Mouse (Mus musculus): ENCODE results near the gene Mtap. TPM values are rescaled to one million over a fixed set of nuclear protein-coding genes. Genes with fewer than 3 reads are reported as not detected.
A peak's percentile ranks its signal among the peaks of the same experiment; 100 is the strongest.

Mtap gene
- polyA plus RNA-seq, 1 experiment: 87.0 TPM

- TF ChIP-seq MYOD1 (IDR thresholded peaks at IDR 0.05; ENCODE audit: control insufficient read depth, insufficient read length, low read depth) (no peak), CEBPB (IDR thresholded peaks at IDR 0.05; ENCODE audit: low read depth) (no peak)
- no peak overlapping the region for H3ac ChIP-seq (ENCODE audit: control insufficient read depth, insufficient read length, low read depth)
Measured at GRCm38 (mm10) chr4:89182486-89182885, 45.6 kb downstream of the Mtap start.

GRCm38 (mm10) chr4:89195481-89195880, 58.6 kb downstream of the Mtap start:
- Histone ChIP-seq H3ac (ENCODE audit: control insufficient read depth, insufficient read length, low read depth) (no peak overlapping the region), H3K79me3 (ENCODE audit: low read depth) (no peaks in the 10 kb centered on the region), H3K36me3 (ENCODE audit: control insufficient read depth, insufficient read depth) (no peaks in the 10 kb centered on the region), H3K27me3 (ENCODE audit: control insufficient read depth, insufficient read depth, insufficient read length) (no peaks in the 10 kb centered on the region), H3K79me2 (ENCODE audit: control insufficient read depth, insufficient read depth) (no peaks in the 10 kb centered on the region), H3K4me3 (ENCODE audit: insufficient read depth, poor library complexity, severe bottlenecking) (no peak overlapping the region)
- TF ChIP-seq USF1 (IDR thresholded peaks at IDR 0.05; ENCODE audit: low read depth): no peak
- TF ChIP-seq CEBPB (IDR thresholded peaks at IDR 0.05; ENCODE audit: low read depth): peak; percentile 26

More at GRCm38 (mm10) chr4:89182486-89182885, 45.6 kb downstream of the Mtap start:
- H3K36me3 ChIP-seq (ENCODE audit: control insufficient read depth, insufficient read depth): peaks cover 47% of the 10 kb centered on the region
- peaks cover 5% of the 10 kb centered on the region for H3K79me2 ChIP-seq (ENCODE audit: control insufficient read depth, insufficient read depth)
- H3K4me3 ChIP-seq (ENCODE audit: insufficient read depth, poor library complexity, severe bottlenecking): no peak overlapping the region
- no peaks in the 10 kb centered on the region for H3K27me3 ChIP-seq (ENCODE audit: control insufficient read depth, insufficient read depth, insufficient read length)
- peaks cover 3% of the 10 kb centered on the region for H3K79me3 ChIP-seq (ENCODE audit: low read depth)

- TF ChIP-seq USF1 (IDR thresholded peaks at IDR 0.05; ENCODE audit: low read depth): no peak
- no peak for TF ChIP-seq MYOD1 (IDR thresholded peaks at IDR 0.05; ENCODE audit: control insufficient read depth, insufficient read length, low read depth)
- no peak for TF ChIP-seq CEBPB (IDR thresholded peaks at IDR 0.05; ENCODE audit: low read depth)
- no peak for TF ChIP-seq MAX (IDR thresholded peaks at IDR 0.05)
- no peak for TF ChIP-seq MYOG (IDR thresholded peaks at IDR 0.05; ENCODE audit: control insufficient read depth, extremely low read depth, insufficient read length)
- TF ChIP-seq CTCF (IDR thresholded peaks at IDR 0.05; ENCODE audit: control insufficient read depth, insufficient read depth, insufficient read length): no peak
- TF ChIP-seq FOSL1 (IDR thresholded peaks at IDR 0.05; ENCODE audit: insufficient read depth, low read length, poor library complexity, severe bottlenecking): no peak
- Histone ChIP-seq H3K27me3 (ENCODE audit: control insufficient read depth, insufficient read depth, insufficient read length) (no peaks in the 10 kb centered on the region), H3K79me3 (ENCODE audit: low read depth) (no peaks in the 10 kb centered on the region), H3ac (ENCODE audit: control insufficient read depth, insufficient read length, low read depth) (no peak overlapping the region), H3K79me2 (ENCODE audit: control insufficient read depth, insufficient read depth) (no peaks in the 10 kb centered on the region), H3K4me3 (ENCODE audit: insufficient read depth, poor library complexity, severe bottlenecking) (no peak overlapping the region), H3K36me3 (ENCODE audit: control insufficient read depth, insufficient read depth) (no peaks in the 10 kb centered on the region)
Measured at GRCm38 (mm10) chr4:89197128-89197527, 60.2 kb downstream of the Mtap start.

- Histone ChIP-seq H3K4me3 (ENCODE audit: insufficient read depth, poor library complexity, severe bottlenecking) (no peak overlapping the region), H3ac (ENCODE audit: control insufficient read depth, insufficient read length, low read depth) (no peak overlapping the region), H3K27me3 (ENCODE audit: control insufficient read depth, insufficient read depth, insufficient read length) (no peaks in the 10 kb centered on the region), H3K79me3 (ENCODE audit: low read depth) (no peaks in the 10 kb centered on the region), H3K36me3 (ENCODE audit: control insufficient read depth, insufficient read depth) (no peaks in the 10 kb centered on the region), H3K79me2 (ENCODE audit: control insufficient read depth, insufficient read depth) (no peaks in the 10 kb centered on the region)
- TF ChIP-seq FOSL1 (IDR thresholded peaks at IDR 0.05; ENCODE audit: insufficient read depth, low read length, poor library complexity, severe bottlenecking) (no peak), MYOD1 (IDR thresholded peaks at IDR 0.05; ENCODE audit: control insufficient read depth, insufficient read length, low read depth) (no peak), USF1 (IDR thresholded peaks at IDR 0.05; ENCODE audit: low read depth) (no peak), MYOG (IDR thresholded peaks at IDR 0.05; ENCODE audit: control insufficient read depth, extremely low read depth, insufficient read length) (no peak), MAX (IDR thresholded peaks at IDR 0.05) (no peak), CTCF (IDR thresholded peaks at IDR 0.05; ENCODE audit: control insufficient read depth, insufficient read depth, insufficient read length) (no peak), CEBPB (IDR thresholded peaks at IDR 0.05; ENCODE audit: low read depth) (no peak)
Measured at GRCm38 (mm10) chr4:89200806-89201205, 63.9 kb downstream of the Mtap start.

- Histone ChIP-seq H3K36me3 (ENCODE audit: control insufficient read depth, insufficient read depth) (no peaks in the 10 kb centered on the region), H3K79me3 (ENCODE audit: low read depth) (no peaks in the 10 kb centered on the region), H3K79me2 (ENCODE audit: control insufficient read depth, insufficient read depth) (no peaks in the 10 kb centered on the region), H3ac (ENCODE audit: control insufficient read depth, insufficient read length, low read depth) (no peak overlapping the region), H3K4me3 (ENCODE audit: insufficient read depth, poor library complexity, severe bottlenecking) (no peak overlapping the region), H3K27me3 (ENCODE audit: control insufficient read depth, insufficient read depth, insufficient read length) (no peaks in the 10 kb centered on the region)
- TF ChIP-seq CEBPB (IDR thresholded peaks at IDR 0.05; ENCODE audit: low read depth) (no peak), CTCF (IDR thresholded peaks at IDR 0.05; ENCODE audit: control insufficient read depth, insufficient read depth, insufficient read length) (no peak), USF1 (IDR thresholded peaks at IDR 0.05; ENCODE audit: low read depth) (no peak), MAX (IDR thresholded peaks at IDR 0.05) (no peak), FOSL1 (IDR thresholded peaks at IDR 0.05; ENCODE audit: insufficient read depth, low read length, poor library complexity, severe bottlenecking) (no peak)
Measured at GRCm38 (mm10) chr4:89209310-89209709, 72.4 kb downstream of the Mtap start.

- no peaks in the 10 kb centered on the region for H3K79me2 ChIP-seq (ENCODE audit: control insufficient read depth, insufficient read depth)
- no peaks in the 10 kb centered on the region for H3K27me3 ChIP-seq (ENCODE audit: control insufficient read depth, insufficient read depth, insufficient read length)
- TF ChIP-seq FOSL1 (IDR thresholded peaks at IDR 0.05; ENCODE audit: insufficient read depth, low read length, poor library complexity, severe bottlenecking): no peak
- no peak for TF ChIP-seq MYOD1 (IDR thresholded peaks at IDR 0.05; ENCODE audit: control insufficient read depth, insufficient read length, low read depth)
- no peak for TF ChIP-seq MYOG (IDR thresholded peaks at IDR 0.05; ENCODE audit: control insufficient read depth, extremely low read depth, insufficient read length)
- no peak for TF ChIP-seq MAX (IDR thresholded peaks at IDR 0.05)
- no peak for TF ChIP-seq USF1 (IDR thresholded peaks at IDR 0.05; ENCODE audit: low read depth)
- no peak for TF ChIP-seq CTCF (IDR thresholded peaks at IDR 0.05; ENCODE audit: control insufficient read depth, insufficient read depth, insufficient read length)
- TF ChIP-seq CEBPB (IDR thresholded peaks at IDR 0.05; ENCODE audit: low read depth): no peak
- H3K36me3 ChIP-seq (ENCODE audit: control insufficient read depth, insufficient read depth): no peaks in the 10 kb centered on the region
- H3ac ChIP-seq (ENCODE audit: control insufficient read depth, insufficient read length, low read depth): no peak overlapping the region
- no peaks in the 10 kb centered on the region for H3K79me3 ChIP-seq (ENCODE audit: low read depth)
- no peak overlapping the region for H3K4me3 ChIP-seq (ENCODE audit: insufficient read depth, poor library complexity, severe bottlenecking)
Measured at GRCm38 (mm10) chr4:89210314-89210713, 73.4 kb downstream of the Mtap start.

Data from C2C12 (cell line).